Mouse (Mus musculus) stomach, embryonic 16.5 days (tissue): ENCODE measurements around the gene Zfp212. TPM values are rescaled to one million over a fixed set of nuclear protein-coding genes. Genes with fewer than 3 reads are reported as not detected.

Experiments
- ATAC-seq: fragments of 200-750 bp; cut with Nextera tagmentation; 2 replicates; pipeline ENCODE4 v1.8.0; 2017; ENCODE audit warnings: moderate number of reproducible peaks, moderate TSS enrichment; ENCODE audit not compliant: insufficient read depth, low FRiP score
- H3K27ac ChIP-seq: fragments of 300-500 bp; sonication (generic); 2 replicates; pipeline ENCODE4 v1.5.1; 2014; ENCODE audit warnings: low read length
- H3K27me3 ChIP-seq: fragments of 300-500 bp; sonication (generic); 2 replicates; pipeline ENCODE4 v1.6.1; 2014; ENCODE audit warnings: low read length, control low read depth, mixed read lengths; ENCODE audit not compliant: control insufficient read depth, insufficient read depth
- H3K36me3 ChIP-seq: fragments of 300-500 bp; sonication (generic); 2 replicates; pipeline ENCODE4 v1.6.1; 2014; ENCODE audit warnings: low read length; ENCODE audit not compliant: control insufficient read depth, insufficient read depth
- H3K4me1 ChIP-seq: fragments of 300-500 bp; sonication (generic); 2 replicates; pipeline ENCODE4 v1.6.1; 2014; ENCODE audit warnings: low read length, control low read depth, mixed read lengths; ENCODE audit not compliant: control insufficient read depth, insufficient read depth
- H3K4me2 ChIP-seq: fragments of 300-500 bp; sonication (generic); 2 replicates; pipeline ENCODE4 v1.6.1; 2014; ENCODE audit warnings: low read depth, low read length, mixed read lengths
- H3K4me3 ChIP-seq: fragments of 300-500 bp; sonication (generic); replicated peaks from 2 replicates; pipeline ENCODE4 v1.5.1; 2014; ENCODE audit warnings: mild to moderate bottlenecking, low read length
- H3K9ac ChIP-seq: fragments of 300-500 bp; sonication (generic); 2 replicates; pipeline ENCODE4 v1.6.1; 2014; ENCODE audit warnings: low read length
- H3K9me3 ChIP-seq: fragments of 300-500 bp; sonication (generic); replicated peaks from 2 replicates; pipeline ENCODE4 v1.6.1; 2016; ENCODE audit warnings: low read length, control low read depth; ENCODE audit not compliant: control insufficient read depth
- WGBS: fragments of 180-500 bp; shearing (Covaris S2); extraction: QIAGEN DNeasy Blood & Tissue Kit; methylation state at CpG from one replicate; pipeline ENCODE4 v1.1.7; 2014; 5-methylcytosine and 5-hydroxymethylcytosine counted together
- polyA plus RNA-seq: library from polyadenylated mRNA; unstranded; fragments of >200 nt; fragmentation: Nextera tagmentation; extraction: Ambion mirVana; gene quantifications from 2 replicates; pipeline ENCODE4 v1.2.1, GENCODE M21; 2015

Zfp212 gene
- polyA plus RNA-seq, 1 experiment from 2014 or later = 13.7 TPM

- Histone ChIP-seq H3K9me3 (no peaks in the 10 kb centered on the region), H3K4me1 (peaks cover 3% of the 10 kb centered on the region; the same call in 1 of the 2 replicates), H3K4me3 (no peak overlapping the region), H3K27ac (peak overlapping the region; percentile 25; the same call in 1 of the 2 replicates), H3K4me2 (no peak overlapping the region), H3K36me3 (peaks cover 27% of the 10 kb centered on the region), H3K9ac (no peak overlapping the region), H3K27me3 (no peaks in the 10 kb centered on the region)
- WGBS = 80% methylated on average over 8 of the region's 8 CpGs
- no peak for ATAC-seq
These were observed 31.4 kb upstream of the Zfp212 start for GRCm38 (mm10) chr6:47888812-47889383.

- H3K4me3 ChIP-seq = no peak overlapping the region
These were observed 20.9 kb upstream of the Zfp212 start for GRCm38 (mm10) chr6:47899416-47899815.

GRCm38 (mm10) chr6:47903587-47903986 lies 16.7 kb upstream of the Zfp212 start:
- Histone ChIP-seq H3K36me3 (peaks cover 23% of the 10 kb centered on the region), H3K9ac (no peak overlapping the region), H3K4me2 (no peak overlapping the region), H3K9me3 (no peaks in the 10 kb centered on the region), H3K4me1 (no peaks in the 10 kb centered on the region), H3K27me3 (no peaks in the 10 kb centered on the region), H3K4me3 (no peak overlapping the region), H3K27ac (no peak overlapping the region)
- no peak for ATAC-seq
- 84% methylated on average over 4 of the region's 4 CpGs for WGBS

More at GRCm38 (mm10) chr6:47899416-47899815, 20.9 kb upstream of the Zfp212 start:
- H3K36me3 ChIP-seq = peaks cover 12% of the 10 kb centered on the region
- no peak overlapping the region for H3K4me2 ChIP-seq
- no peaks in the 10 kb centered on the region for H3K9me3 ChIP-seq
- H3K27me3 ChIP-seq = no peaks in the 10 kb centered on the region
- H3K27ac ChIP-seq = no peak overlapping the region
- WGBS = 88% methylated on average over 6 of the region's 6 CpGs
- H3K4me1 ChIP-seq = no peaks in the 10 kb centered on the region
- ATAC-seq = no peak
- H3K9ac ChIP-seq = no peak overlapping the region

- Histone ChIP-seq H3K27me3 (no peaks in the 10 kb centered on the region), H3K9me3 (no peaks in the 10 kb centered on the region), H3K4me3 (no peak overlapping the region), H3K36me3 (peaks cover 23% of the 10 kb centered on the region), H3K27ac (no peak overlapping the region), H3K4me1 (no peaks in the 10 kb centered on the region), H3K4me2 (no peak overlapping the region), H3K9ac (no peak overlapping the region)
- 69% methylated on average over 19 of the region's 19 CpGs for WGBS
- no peak for ATAC-seq
These were observed 15.9 kb upstream of the Zfp212 start for GRCm38 (mm10) chr6:47904361-47904760.

GRCm38 (mm10) chr6:47904917-47905695 lies 15.2 kb upstream of the Zfp212 start:
- peaks cover 20% of the 10 kb centered on the region for H3K36me3 ChIP-seq
- 76% methylated on average over 44 of the region's 44 CpGs for WGBS

GRCm38 (mm10) chr6:47906326-47906725 lies 13.9 kb upstream of the Zfp212 start:
- 94% methylated on average over 5 of the region's 5 CpGs for WGBS

More at GRCm38 (mm10) chr6:47904917-47905695, 15.2 kb upstream of the Zfp212 start:
- H3K4me2 ChIP-seq = no peak overlapping the region
- H3K27ac ChIP-seq = no peak overlapping the region
- no peak for ATAC-seq
- no peak overlapping the region for H3K9ac ChIP-seq
- no peaks in the 10 kb centered on the region for H3K27me3 ChIP-seq
- no peak overlapping the region for H3K4me3 ChIP-seq
- no peaks in the 10 kb centered on the region for H3K9me3 ChIP-seq
- H3K4me1 ChIP-seq = no peaks in the 10 kb centered on the region

GRCm38 (mm10) chr6:47909007-47909406 lies 11.3 kb upstream of the Zfp212 start:
- 83% methylated on average over 1 of the region's 1 CpGs for WGBS
- no peak overlapping the region for H3K9ac ChIP-seq
- H3K4me2 ChIP-seq = no peak overlapping the region
- peaks cover 15% of the 10 kb centered on the region for H3K36me3 ChIP-seq
- no peaks in the 10 kb centered on the region for H3K9me3 ChIP-seq
- H3K4me1 ChIP-seq = no peaks in the 10 kb centered on the region
- no peaks in the 10 kb centered on the region for H3K27me3 ChIP-seq
- ATAC-seq = no peak
- H3K4me3 ChIP-seq = no peak overlapping the region
- no peak overlapping the region for H3K27ac ChIP-seq

More at GRCm38 (mm10) chr6:47906326-47906725, 13.9 kb upstream of the Zfp212 start:
- H3K27me3 ChIP-seq = no peaks in the 10 kb centered on the region
- H3K27ac ChIP-seq = no peak overlapping the region
- H3K9ac ChIP-seq = no peak overlapping the region
- H3K4me2 ChIP-seq = no peak overlapping the region
- no peaks in the 10 kb centered on the region for H3K4me1 ChIP-seq
- ATAC-seq = no peak
- H3K9me3 ChIP-seq = no peaks in the 10 kb centered on the region
- H3K4me3 ChIP-seq = no peak overlapping the region
- peaks cover 20% of the 10 kb centered on the region for H3K36me3 ChIP-seq

- H3K27me3 ChIP-seq = no peaks in the 10 kb centered on the region
- no peak overlapping the region for H3K9ac ChIP-seq
- H3K27ac ChIP-seq = no peak overlapping the region
- no peaks in the 10 kb centered on the region for H3K4me1 ChIP-seq
- H3K36me3 ChIP-seq = no peaks in the 10 kb centered on the region
- H3K4me2 ChIP-seq = no peak overlapping the region
- H3K4me3 ChIP-seq = no peak overlapping the region
- WGBS = 66% methylated on average over 1 of the region's 1 CpGs
- H3K9me3 ChIP-seq = no peaks in the 10 kb centered on the region
- no peak for ATAC-seq
These were observed 8.6 kb upstream of the Zfp212 start for GRCm38 (mm10) chr6:47911650-47912049.

GRCm38 (mm10) chr6:47912991-47913390 lies 7.3 kb upstream of the Zfp212 start:
- H3K27ac ChIP-seq = no peak overlapping the region
- no peaks in the 10 kb centered on the region for H3K9me3 ChIP-seq
- no peaks in the 10 kb centered on the region for H3K27me3 ChIP-seq
- no peak overlapping the region for H3K4me3 ChIP-seq
- H3K36me3 ChIP-seq = no peaks in the 10 kb centered on the region
- no peak overlapping the region for H3K9ac ChIP-seq
- WGBS = 40% methylated on average over 3 of the region's 3 CpGs
- peak; percentile 40; the same call in 1 of the 2 replicates for ATAC-seq
- no peaks in the 10 kb centered on the region for H3K4me1 ChIP-seq
- H3K4me2 ChIP-seq = no peak overlapping the region
